Mouse (Mus musculus): ENCODE data around the gene Wnt1. TPM values are rescaled to one million over a fixed set of nuclear protein-coding genes. Genes with fewer than 3 reads are reported as not detected.
"Not testable (repeated sequence)": the region's sequence is repeated elsewhere in the genome, so short reads cannot be mapped to it uniquely, and the experiment has no call there.

The Wnt1 gene
- total RNA-seq, 2 experiments from 2014 or later: not detected

GRCm38 (mm10) chr15:98805324-98806040 is 15.8 kb downstream of the Wnt1 start:
- DNase-seq (ENCODE audit: low spot score in 2 of 2): peak; percentile 76 to 77

- no peak for DNase-seq (ENCODE audit: low spot score in 2 of 2)
These were observed 16.6 kb downstream of the Wnt1 start for GRCm38 (mm10) chr15:98806071-98806808.

GRCm38 (mm10) chr15:98806809-98807770 is 17.4 kb downstream of the Wnt1 start:
- no peak for DNase-seq (ENCODE audit: low spot score in 2 of 2)

- DNase-seq (ENCODE audit: low spot score in 2 of 2): peak; percentile 86 to 88
These were observed 18.4 kb downstream of the Wnt1 start for GRCm38 (mm10) chr15:98807895-98808650.

GRCm38 (mm10) chr15:98808651-98809134 is 19.0 kb downstream of the Wnt1 start:
- DNase-seq (ENCODE audit: low spot score in 2 of 2): peak; percentile 76 to 89

- DNase-seq (ENCODE audit: low spot score in 2 of 2): no peak
These were observed 19.7 kb downstream of the Wnt1 start, which contains the start of gene Ddn for GRCm38 (mm10) chr15:98809390-98809789. Ddn (minus strand) TSS chr15:98809490.

GRCm38 (mm10) chr15:98810212-98810611 is 20.6 kb downstream of the Wnt1 start:
- not testable (repeated sequence) for DNase-seq (ENCODE audit: low spot score in 2 of 2)

- peak; percentile 57 to 87 for DNase-seq (ENCODE audit: low spot score in 2 of 2)
These were observed 23.2 kb downstream of the Wnt1 start for GRCm38 (mm10) chr15:98812741-98813424.

GRCm38 (mm10) chr15:98818171-98818570 is 28.5 kb downstream of the Wnt1 start:
- no peak for DNase-seq (ENCODE audit: low spot score in 2 of 2)

GRCm38 (mm10) chr15:98820937-98821336 is 31.3 kb downstream of the Wnt1 start:
- DNase-seq (ENCODE audit: low spot score in 2 of 2): no peak

GRCm38 (mm10) chr15:98821403-98821802 is 31.7 kb downstream of the Wnt1 start:
- no peak for DNase-seq (ENCODE audit: low spot score in 2 of 2)

GRCm38 (mm10) chr15:98822147-98822546 is 32.5 kb downstream of the Wnt1 start:
- DNase-seq (ENCODE audit: low spot score in 2 of 2): no peak

GRCm38 (mm10) chr15:98823434-98823833 is 33.8 kb downstream of the Wnt1 start:
- no peak for DNase-seq (ENCODE audit: low spot score in 2 of 2)

GRCm38 (mm10) chr15:98827611-98828011 is 38.0 kb downstream of the Wnt1 start:
- DNase-seq (ENCODE audit: low spot score in 2 of 2): no peak

GRCm38 (mm10) chr15:98830736-98831683 is 41.4 kb downstream of the Wnt1 start, which contains the start of gene Prkag1:
Prkag1 (minus strand) TSS chr15:98831521.
- DNase-seq (ENCODE audit: low spot score in 2 of 2): peak; percentile 94 to 95

- DNase-seq (ENCODE audit: low spot score in 2 of 2): no peak
These were observed 42.0 kb downstream of the Wnt1 start for GRCm38 (mm10) chr15:98831684-98832035.

GRCm38 (mm10) chr15:98832161-98833058 is 42.8 kb downstream of the Wnt1 start:
- DNase-seq (ENCODE audit: low spot score in 2 of 2): no peak

GRCm38 (mm10) chr15:98833281-98833680 is 43.6 kb downstream of the Wnt1 start:
- no peak for DNase-seq (ENCODE audit: low spot score in 2 of 2)

All from layer of hippocampus, postnatal 14 days (tissue).